Mouse (Mus musculus): Measurements from ENCODE around the gene Ttll13. TPM values are rescaled to one million over a fixed set of nuclear protein-coding genes. Genes with fewer than 3 reads are reported as not detected.
A peak's percentile ranks its signal among the peaks of the same experiment; 100 is the strongest.

The Ttll13 gene
- polyA plus RNA-seq (2012; rRNA removed): 0.05 and 0.08 TPM in 2 replicates

- no peaks in the 10 kb centered on the region for H3K36me3 ChIP-seq (ENCODE audit: control insufficient read depth, insufficient read depth, low read length)
- peak; percentile 71 for TF ChIP-seq POLR2A (IDR thresholded peaks at IDR 0.05; ENCODE audit: low read depth, low read length)
- peak; percentile 39; the same call in 1 of the 2 replicates for TF ChIP-seq CTCF (IDR thresholded peaks at IDR 0.05; ENCODE audit: extremely low read depth, insufficient read length, insufficient replicate concordance, low read depth, low read length)
- H3K4me3 ChIP-seq (ENCODE audit: low read depth, low read length): peak within 1 kb of the TSS; percentile 72
- under 1% methylated on average over 48 of the region's 48 CpGs for WGBS
- H3K4me1 ChIP-seq (ENCODE audit: control insufficient read depth, insufficient read depth, insufficient read length, low read length): peaks cover 4% of the 10 kb centered on the region
- H3K27ac ChIP-seq (ENCODE audit: insufficient read depth, low read depth, low read length): peak within 1 kb of the TSS; percentile 68
- no peaks in the 10 kb centered on the region for H3K27me3 ChIP-seq (ENCODE audit: control insufficient read depth, insufficient read depth, low read length)
Observed at GRCm38 (mm10) chr7:80246148-80246721, at the start of gene Ttll13. Gene Ttll13, plus strand, starts transcription at chr7:80246376.

GRCm38 (mm10) chr7:80197371-80197770, 48.8 kb upstream of the Ttll13 start:
- peaks cover 37% of the 10 kb centered on the region for H3K4me1 ChIP-seq (ENCODE audit: control insufficient read depth, insufficient read depth, insufficient read length, low read length)
- H3K36me3 ChIP-seq (ENCODE audit: control insufficient read depth, insufficient read depth, low read length): peaks cover 29% of the 10 kb centered on the region
- H3K4me3 ChIP-seq (ENCODE audit: low read depth, low read length): no peak overlapping the region
- peak overlapping the region; percentile 76 for H3K27ac ChIP-seq (ENCODE audit: insufficient read depth, low read depth, low read length)
- TF ChIP-seq CTCF (IDR thresholded peaks at IDR 0.05; ENCODE audit: extremely low read depth, insufficient read length, insufficient replicate concordance, low read depth, low read length) (no peak; the same call in 1 of the 2 replicates), POLR2A (IDR thresholded peaks at IDR 0.05; ENCODE audit: low read depth, low read length) (no peak)
- WGBS: 16% methylated on average over 4 of the region's 4 CpGs
- no peaks in the 10 kb centered on the region for H3K27me3 ChIP-seq (ENCODE audit: control insufficient read depth, insufficient read depth, low read length)

- under 1% methylated on average over 74 of the region's 74 CpGs for WGBS
- peaks cover 42% of the 10 kb centered on the region for H3K4me1 ChIP-seq (ENCODE audit: control insufficient read depth, insufficient read depth, insufficient read length, low read length)
Observed at GRCm38 (mm10) chr7:80197941-80198778, 48.0 kb upstream of the Ttll13 start.

GRCm38 (mm10) chr7:80198863-80199262, 47.3 kb upstream of the Ttll13 start:
- Histone ChIP-seq H3K4me3 (ENCODE audit: low read depth, low read length) (peak overlapping the region; percentile 81), H3K36me3 (ENCODE audit: control insufficient read depth, insufficient read depth, low read length) (peaks cover 36% of the 10 kb centered on the region), H3K4me1 (ENCODE audit: control insufficient read depth, insufficient read depth, insufficient read length, low read length) (peaks cover 44% of the 10 kb centered on the region), H3K27ac (ENCODE audit: insufficient read depth, low read depth, low read length) (peak overlapping the region; percentile 59), H3K27me3 (ENCODE audit: control insufficient read depth, insufficient read depth, low read length) (no peaks in the 10 kb centered on the region)
- WGBS: 3% methylated on average over 11 of the region's 11 CpGs
- TF ChIP-seq POLR2A (IDR thresholded peaks at IDR 0.05; ENCODE audit: low read depth, low read length): no peak
- TF ChIP-seq CTCF (IDR thresholded peaks at IDR 0.05; ENCODE audit: extremely low read depth, insufficient read length, insufficient replicate concordance, low read depth, low read length): no peak

More at GRCm38 (mm10) chr7:80197941-80198778, 48.0 kb upstream of the Ttll13 start:
- peak overlapping the region; percentile 81 for H3K4me3 ChIP-seq (ENCODE audit: low read depth, low read length)
- TF ChIP-seq POLR2A (IDR thresholded peaks at IDR 0.05; ENCODE audit: low read depth, low read length) (0 out of 2 replicates have a peak, but pooled peaks have one; percentile 5), CTCF (IDR thresholded peaks at IDR 0.05; ENCODE audit: extremely low read depth, insufficient read length, insufficient replicate concordance, low read depth, low read length) (no peak)
- H3K27me3 ChIP-seq (ENCODE audit: control insufficient read depth, insufficient read depth, low read length): no peaks in the 10 kb centered on the region
- peak overlapping the region; percentile 76 for H3K27ac ChIP-seq (ENCODE audit: insufficient read depth, low read depth, low read length)
- H3K36me3 ChIP-seq (ENCODE audit: control insufficient read depth, insufficient read depth, low read length): peaks cover 33% of the 10 kb centered on the region

- TF ChIP-seq POLR2A (IDR thresholded peaks at IDR 0.05; ENCODE audit: low read depth, low read length) (no peak), CTCF (IDR thresholded peaks at IDR 0.05; ENCODE audit: extremely low read depth, insufficient read length, insufficient replicate concordance, low read depth, low read length) (no peak)
- Histone ChIP-seq H3K4me1 (ENCODE audit: control insufficient read depth, insufficient read depth, insufficient read length, low read length) (peaks cover 42% of the 10 kb centered on the region), H3K27ac (ENCODE audit: insufficient read depth, low read depth, low read length) (peak overlapping the region; percentile 59), H3K27me3 (ENCODE audit: control insufficient read depth, insufficient read depth, low read length) (no peaks in the 10 kb centered on the region), H3K4me3 (ENCODE audit: low read depth, low read length) (peak overlapping the region; percentile 81), H3K36me3 (ENCODE audit: control insufficient read depth, insufficient read depth, low read length) (peaks cover 33% of the 10 kb centered on the region)
- 22% methylated on average over 6 of the region's 6 CpGs for WGBS
Observed at GRCm38 (mm10) chr7:80199286-80199685, 46.9 kb upstream of the Ttll13 start.

GRCm38 (mm10) chr7:80199851-80200587, 46.2 kb upstream of the Ttll13 start:
- 69% methylated on average over 11 of the region's 11 CpGs for WGBS
- H3K27ac ChIP-seq (ENCODE audit: insufficient read depth, low read depth, low read length): no peak overlapping the region
- peaks cover 42% of the 10 kb centered on the region for H3K4me1 ChIP-seq (ENCODE audit: control insufficient read depth, insufficient read depth, insufficient read length, low read length)
- no peaks in the 10 kb centered on the region for H3K27me3 ChIP-seq (ENCODE audit: control insufficient read depth, insufficient read depth, low read length)
- peak overlapping the region; percentile 7 for H3K4me3 ChIP-seq (ENCODE audit: low read depth, low read length)
- no peak for TF ChIP-seq POLR2A (IDR thresholded peaks at IDR 0.05; ENCODE audit: low read depth, low read length)
- H3K36me3 ChIP-seq (ENCODE audit: control insufficient read depth, insufficient read depth, low read length): peaks cover 33% of the 10 kb centered on the region
